Mouse (Mus musculus): ENCODE results near the gene Ncoa3. TPM values are rescaled to one million over a fixed set of nuclear protein-coding genes. Genes with fewer than 3 reads are reported as not detected.

Ncoa3 gene
- polyA plus RNA-seq, 1 experiment, result 34.9 TPM

- DNase-seq (ENCODE audit: low spot score), result no peak
Observed at GRCm38 (mm10) chr2:166034967-166035490, 42.6 kb downstream of the Ncoa3 start.

GRCm38 (mm10) chr2:166035725-166036124 is 43.3 kb downstream of the Ncoa3 start:
- no peak for DNase-seq (ENCODE audit: low spot score)

- no peak for DNase-seq (ENCODE audit: low spot score)
Observed at GRCm38 (mm10) chr2:166039681-166040080, 47.2 kb downstream of the Ncoa3 start.

- DNase-seq (ENCODE audit: low spot score), result no peak
Observed at GRCm38 (mm10) chr2:166042542-166042941, 50.1 kb downstream of the Ncoa3 start.

- DNase-seq (ENCODE audit: low spot score), result no peak
Observed at GRCm38 (mm10) chr2:166045006-166045405, 52.6 kb downstream of the Ncoa3 start.

GRCm38 (mm10) chr2:166045549-166046501 is 53.4 kb downstream of the Ncoa3 start:
- DNase-seq (ENCODE audit: low spot score), result no peak

- no peak for DNase-seq (ENCODE audit: low spot score)
Observed at GRCm38 (mm10) chr2:166047931-166048330, 55.5 kb downstream of the Ncoa3 start.

GRCm38 (mm10) chr2:166048852-166049251 is 56.4 kb downstream of the Ncoa3 start:
- DNase-seq (ENCODE audit: low spot score), result no peak

GRCm38 (mm10) chr2:166051421-166051820 is 59.0 kb downstream of the Ncoa3 start:
- no peak for DNase-seq (ENCODE audit: low spot score)

- no peak for DNase-seq (ENCODE audit: low spot score)
Observed at GRCm38 (mm10) chr2:166051966-166052365, 59.5 kb downstream of the Ncoa3 start.

GRCm38 (mm10) chr2:166054002-166054539 is 61.6 kb downstream of the Ncoa3 start:
- no peak for DNase-seq (ENCODE audit: low spot score)

GRCm38 (mm10) chr2:166059684-166060423 is 67.4 kb downstream of the Ncoa3 start:
- DNase-seq (ENCODE audit: low spot score), result no peak

GRCm38 (mm10) chr2:166062008-166062407 is 69.6 kb downstream of the Ncoa3 start:
- no peak for DNase-seq (ENCODE audit: low spot score)

GRCm38 (mm10) chr2:166062431-166062830 is 70.0 kb downstream of the Ncoa3 start:
- no peak for DNase-seq (ENCODE audit: low spot score)

- no peak for DNase-seq (ENCODE audit: low spot score)
Observed at GRCm38 (mm10) chr2:166066434-166066833, 74.0 kb downstream of the Ncoa3 start.

- no peak for DNase-seq (ENCODE audit: low spot score)
Observed at GRCm38 (mm10) chr2:166068261-166068660, 75.8 kb downstream of the Ncoa3 start.

GRCm38 (mm10) chr2:166069164-166069563 is 76.7 kb downstream of the Ncoa3 start:
- DNase-seq (ENCODE audit: low spot score), result no peak

- DNase-seq (ENCODE audit: low spot score), result no peak
Observed at GRCm38 (mm10) chr2:166069738-166070137, 77.3 kb downstream of the Ncoa3 start.

GRCm38 (mm10) chr2:166071481-166071880 is 79.0 kb downstream of the Ncoa3 start:
- DNase-seq (ENCODE audit: low spot score), result no peak

GRCm38 (mm10) chr2:166071889-166072288 is 79.5 kb downstream of the Ncoa3 start:
- DNase-seq (ENCODE audit: low spot score), result no peak

GRCm38 (mm10) chr2:166073082-166073481 is 80.6 kb downstream of the Ncoa3 start:
- DNase-seq (ENCODE audit: low spot score), result no peak

- no peak for DNase-seq (ENCODE audit: low spot score)
Observed at GRCm38 (mm10) chr2:166074322-166074721, 81.9 kb downstream of the Ncoa3 start.

All from urinary bladder, adult 2 months (tissue).